Mouse (Mus musculus): ENCODE measurements at regions not wholly inside any gene's neighbourhood (a gene's known extent, or its start where the extent isn't known, plus 50 kb on each side); places are given as distances from the start of the nearest gene placed in this dataset.

DNA sequence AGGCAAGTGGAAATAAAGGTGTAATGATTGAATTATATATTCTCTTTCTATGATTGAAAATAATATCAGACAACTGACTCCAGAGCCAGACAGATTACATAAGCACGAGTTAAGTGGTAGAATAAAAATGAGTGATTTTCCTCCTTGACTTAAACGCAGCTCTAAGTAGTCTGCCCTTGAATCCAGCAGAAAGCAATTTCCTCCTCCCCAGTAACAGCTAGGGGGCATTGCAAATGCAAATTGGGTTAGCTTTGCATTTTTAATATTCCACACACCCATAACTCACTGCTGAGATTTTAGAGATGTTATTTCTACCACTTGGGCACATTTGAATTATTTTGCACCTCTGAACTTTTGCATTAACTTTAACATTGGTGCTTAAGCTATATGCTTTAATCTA, 81.6 kb upstream of the Npvf start:
- TF ChIP-seq CTCF (IDR thresholded peaks at IDR 0.05) (no peak), EP300 (IDR thresholded peaks at IDR 0.05) (no peak)

Data from lung, postnatal 0 days (tissue).